Mouse (Mus musculus): Measurements from ENCODE around the gene Crocc2.

DNA sequence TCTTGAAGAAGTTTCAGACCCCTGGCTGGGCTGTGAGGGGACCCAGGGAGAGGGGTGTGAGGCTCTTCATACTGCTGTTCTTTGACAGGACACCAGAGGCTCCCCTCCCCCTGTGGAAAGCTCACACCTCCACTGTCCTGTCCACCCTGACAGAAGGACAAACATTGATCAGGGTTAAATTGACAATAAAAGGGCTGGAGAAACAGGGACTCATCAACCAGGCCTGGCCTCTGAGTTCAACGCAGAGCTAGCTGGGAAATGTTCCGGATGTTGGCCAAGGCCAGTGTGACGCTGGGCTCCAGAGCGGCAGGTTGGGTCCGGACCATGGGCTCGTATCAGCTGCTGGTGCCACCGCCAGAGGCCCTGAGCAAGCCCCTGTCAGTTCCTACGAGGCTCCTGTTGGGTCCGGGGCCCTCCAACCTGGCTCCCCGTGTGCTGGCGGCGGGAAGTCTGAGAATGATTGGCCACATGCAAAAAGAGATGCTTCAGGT is 33.4 kb upstream of the Crocc2 start, which contains the start of gene Agxt:
- TF ChIP-seq CTCF (IDR thresholded peaks at IDR 0.05 in 2 of 3, conservative IDR thresholded peaks at IDR 0.05 in 1 of 3; ENCODE audit: control insufficient read depth in 1 of 3, insufficient read depth in 1 of 3, low read depth in 2 of 3, low read length in 3 of 3, poor library complexity in 1 of 3, severe bottlenecking in 1 of 3) (no peak), ZMIZ1 (IDR thresholded peaks at IDR 0.05; ENCODE audit: low read depth, low read length) (no peak), POLR2A (IDR thresholded peaks at IDR 0.05; ENCODE audit: control insufficient read depth in 1 of 2, insufficient read depth in 1 of 2, low read depth in 1 of 2, low read length in 2 of 2, poor library complexity in 1 of 2) (no peak), USF1 (IDR thresholded peaks at IDR 0.05; ENCODE audit: low read depth, low read length) (no peak), GATA1 (IDR thresholded peaks at IDR 0.05; ENCODE audit: low read depth, low read length) (no peak), E2F4 (IDR thresholded peaks at IDR 0.05; ENCODE audit: borderline replicate concordance, low read depth, low read length) (no peak), MYC (IDR thresholded peaks at IDR 0.05; ENCODE audit: low read depth, low read length) (no peak), ETS1 (IDR thresholded peaks at IDR 0.05; ENCODE audit: low read depth, low read length) (no peak), ZNF384 (IDR thresholded peaks at IDR 0.05; ENCODE audit: low read depth, low read length) (no peak), JUND (IDR thresholded peaks at IDR 0.05; ENCODE audit: low read depth, low read length) (no peak), MAZ (IDR thresholded peaks at IDR 0.05; ENCODE audit: low read depth, low read length) (no peak), CHD2 (IDR thresholded peaks at IDR 0.05; ENCODE audit: low read length) (no peak), EP300 (IDR thresholded peaks at IDR 0.05; ENCODE audit: low read depth in 1 of 2, low read length in 2 of 2) (no peak), SMC3 (IDR thresholded peaks at IDR 0.05; ENCODE audit: low read depth, low read length) (no peak)
